Mouse (Mus musculus) neural tube, embryonic 12.5 days (tissue): ENCODE measurements at regions not wholly inside any gene's neighbourhood (a gene's known extent, or its start where the extent isn't known, plus 50 kb on each side); places are given as distances from the start of the nearest gene placed in this dataset.

Source experiments
- ATAC-seq: fragments of 200-750 bp; cut with Nextera tagmentation; 2 replicates; pipeline ENCODE4 v1.8.0; 2017; ENCODE audit warnings: low read depth, mild to moderate bottlenecking, moderate TSS enrichment, moderate library complexity; ENCODE audit not compliant: low FRiP score
- H3K27ac ChIP-seq: fragments of 300-500 bp; sonication (generic); 2 replicates; pipeline ENCODE4 v1.5.1; 2016
- H3K27me3 ChIP-seq: fragments of 300-500 bp; sonication (generic); replicated peaks from 2 replicates; pipeline ENCODE4 v1.6.1; 2016; ENCODE audit warnings: mild to moderate bottlenecking
- H3K36me3 ChIP-seq: fragments of 300-500 bp; sonication (generic); 2 replicates; pipeline ENCODE4 v1.6.1; 2016; ENCODE audit warnings: mild to moderate bottlenecking
- H3K4me1 ChIP-seq: fragments of 300-500 bp; sonication (generic); 2 replicates; pipeline ENCODE4 v1.6.1; 2016
- H3K4me2 ChIP-seq: fragments of 300-500 bp; sonication (generic); replicated peaks from 2 replicates; pipeline ENCODE4 v1.6.1; 2016; ENCODE audit warnings: mild to moderate bottlenecking
- H3K4me3 ChIP-seq: fragments of 300-500 bp; sonication (generic); 2 replicates; pipeline ENCODE4 v1.5.1; 2016
- H3K9ac ChIP-seq: fragments of 300-500 bp; sonication (generic); 2 replicates; pipeline ENCODE4 v1.6.1; 2016; ENCODE audit warnings: mild to moderate bottlenecking
- H3K9me3 ChIP-seq: fragments of 300-500 bp; sonication (generic); 2 replicates; pipeline ENCODE4 v1.6.1; 2016; ENCODE audit warnings: mild to moderate bottlenecking
- WGBS: fragments of 180-500 bp; shearing (Covaris S2); methylation state at CpG from one replicate; pipeline ENCODE4 v1.1.7; 2016; 5-methylcytosine and 5-hydroxymethylcytosine counted together

- Histone ChIP-seq H3K36me3 (no peaks in the 10 kb centered on the region), H3K4me1 (no peaks in the 10 kb centered on the region), H3K27me3 (no peaks in the 10 kb centered on the region), H3K4me2 (no peak overlapping the region), H3K9ac (no peak overlapping the region), H3K4me3 (no peak overlapping the region), H3K27ac (no peak overlapping the region), H3K9me3 (no peaks in the 10 kb centered on the region)
- ATAC-seq: peak; percentile 33; the same call in 1 of the 2 replicates
- WGBS: 58% methylated on average over 5 of the region's 5 CpGs
These were observed 296.5 kb downstream of the Rps29 start for GRCm38 (mm10) chr12:68862313-68862990.

GRCm38 (mm10) chr12:68860332-68860731 lies 298.7 kb downstream of the Rps29 start:
- Histone ChIP-seq H3K4me3 (no peak overlapping the region), H3K9ac (no peak overlapping the region), H3K4me2 (no peak overlapping the region), H3K27me3 (no peaks in the 10 kb centered on the region), H3K27ac (no peak overlapping the region), H3K36me3 (no peaks in the 10 kb centered on the region), H3K9me3 (no peaks in the 10 kb centered on the region), H3K4me1 (no peaks in the 10 kb centered on the region)
- WGBS: 69% methylated on average over 2 of the region's 2 CpGs
- ATAC-seq: no peak

GRCm38 (mm10) chr12:68849616-68850140 lies 309.3 kb downstream of the Rps29 start:
- Histone ChIP-seq H3K9ac (no peak overlapping the region), H3K4me1 (no peaks in the 10 kb centered on the region), H3K4me3 (no peak overlapping the region), H3K9me3 (no peaks in the 10 kb centered on the region), H3K36me3 (no peaks in the 10 kb centered on the region), H3K4me2 (no peak overlapping the region), H3K27me3 (no peaks in the 10 kb centered on the region), H3K27ac (no peak overlapping the region)
- no peak for ATAC-seq
- WGBS: 82% methylated on average over 9 of the region's 9 CpGs

GRCm38 (mm10) chr12:68840815-68841214 lies 318.2 kb downstream of the Rps29 start:
- Histone ChIP-seq H3K27me3 (no peaks in the 10 kb centered on the region), H3K4me2 (no peak overlapping the region), H3K4me3 (no peak overlapping the region), H3K27ac (no peak overlapping the region), H3K9me3 (no peaks in the 10 kb centered on the region), H3K9ac (no peak overlapping the region), H3K4me1 (no peaks in the 10 kb centered on the region), H3K36me3 (no peaks in the 10 kb centered on the region)
- no peak for ATAC-seq
- WGBS: 94% methylated on average over 8 of the region's 8 CpGs

GRCm38 (mm10) chr12:68840156-68840555 lies 318.8 kb downstream of the Rps29 start:
- Histone ChIP-seq H3K9me3 (no peaks in the 10 kb centered on the region), H3K4me3 (no peak overlapping the region), H3K4me1 (no peaks in the 10 kb centered on the region), H3K4me2 (no peak overlapping the region), H3K27me3 (no peaks in the 10 kb centered on the region), H3K27ac (no peak overlapping the region), H3K9ac (no peak overlapping the region), H3K36me3 (no peaks in the 10 kb centered on the region)
- WGBS: 97% methylated on average over 2 of the region's 2 CpGs
- no peak for ATAC-seq

GRCm38 (mm10) chr12:68836023-68836422 lies 323.0 kb downstream of the Rps29 start:
- no peak overlapping the region for H3K9ac ChIP-seq
- WGBS: 90% methylated on average over 3 of the region's 3 CpGs
- no peak overlapping the region for H3K27ac ChIP-seq
- H3K4me2 ChIP-seq: no peak overlapping the region
- H3K36me3 ChIP-seq: no peaks in the 10 kb centered on the region
- H3K27me3 ChIP-seq: no peaks in the 10 kb centered on the region
- no peaks in the 10 kb centered on the region for H3K4me1 ChIP-seq
- ATAC-seq: no peak
- no peaks in the 10 kb centered on the region for H3K9me3 ChIP-seq
- no peak overlapping the region for H3K4me3 ChIP-seq

- Histone ChIP-seq H3K4me3 (no peak overlapping the region), H3K9me3 (no peaks in the 10 kb centered on the region), H3K27me3 (no peaks in the 10 kb centered on the region), H3K36me3 (no peaks in the 10 kb centered on the region), H3K27ac (no peak overlapping the region), H3K4me2 (no peak overlapping the region), H3K9ac (no peak overlapping the region), H3K4me1 (no peaks in the 10 kb centered on the region)
- no peak for ATAC-seq
- 78% methylated on average over 3 of the region's 4 CpGs for WGBS
These were observed 325.1 kb downstream of the Rps29 start for GRCm38 (mm10) chr12:68833914-68834313.

- Histone ChIP-seq H3K9ac (no peak overlapping the region), H3K36me3 (no peaks in the 10 kb centered on the region), H3K4me1 (no peaks in the 10 kb centered on the region), H3K4me3 (no peak overlapping the region), H3K4me2 (no peak overlapping the region), H3K9me3 (no peaks in the 10 kb centered on the region), H3K27ac (no peak overlapping the region), H3K27me3 (no peaks in the 10 kb centered on the region)
- 83% methylated on average over 3 of the region's 3 CpGs for WGBS
- no peak for ATAC-seq
These were observed 329.6 kb downstream of the Rps29 start for GRCm38 (mm10) chr12:68829404-68829803.

GRCm38 (mm10) chr12:68827549-68828249 lies 331.3 kb downstream of the Rps29 start:
- Histone ChIP-seq H3K9me3 (no peaks in the 10 kb centered on the region), H3K4me2 (no peak overlapping the region), H3K27ac (no peak overlapping the region), H3K36me3 (no peaks in the 10 kb centered on the region), H3K9ac (no peak overlapping the region), H3K27me3 (no peaks in the 10 kb centered on the region), H3K4me1 (no peaks in the 10 kb centered on the region), H3K4me3 (no peak overlapping the region)
- no peak for ATAC-seq
- WGBS: 69% methylated on average over 9 of the region's 9 CpGs

- Histone ChIP-seq H3K4me3 (no peak overlapping the region), H3K9me3 (no peaks in the 10 kb centered on the region), H3K27me3 (no peaks in the 10 kb centered on the region), H3K9ac (no peak overlapping the region), H3K4me1 (no peaks in the 10 kb centered on the region), H3K4me2 (no peak overlapping the region), H3K27ac (no peak overlapping the region), H3K36me3 (no peaks in the 10 kb centered on the region)
- 91% methylated on average over 5 of the region's 5 CpGs for WGBS
- no peak for ATAC-seq
These were observed 364.6 kb downstream of the Rps29 start for GRCm38 (mm10) chr12:68794396-68794795.

- Histone ChIP-seq H3K27me3 (no peaks in the 10 kb centered on the region), H3K4me2 (no peak overlapping the region), H3K36me3 (no peaks in the 10 kb centered on the region), H3K4me1 (no peaks in the 10 kb centered on the region), H3K9ac (no peak overlapping the region), H3K9me3 (no peaks in the 10 kb centered on the region), H3K4me3 (no peak overlapping the region), H3K27ac (no peak overlapping the region)
- 93% methylated on average over 4 of the region's 4 CpGs for WGBS
- ATAC-seq: no peak
These were observed 375.4 kb downstream of the Rps29 start for GRCm38 (mm10) chr12:68783636-68784035.

- no peak overlapping the region for H3K27ac ChIP-seq
- H3K36me3 ChIP-seq: no peaks in the 10 kb centered on the region
- WGBS: 71% methylated on average over 2 of the region's 2 CpGs
- no peak for ATAC-seq
- H3K9ac ChIP-seq: no peak overlapping the region
- H3K9me3 ChIP-seq: no peaks in the 10 kb centered on the region
- H3K27me3 ChIP-seq: no peaks in the 10 kb centered on the region
- H3K4me2 ChIP-seq: no peak overlapping the region
- no peak overlapping the region for H3K4me3 ChIP-seq
- H3K4me1 ChIP-seq: no peaks in the 10 kb centered on the region
These were observed 383.5 kb downstream of the Rps29 start for GRCm38 (mm10) chr12:68775503-68775902.

- Histone ChIP-seq H3K9ac (no peak overlapping the region), H3K4me2 (no peak overlapping the region), H3K4me1 (no peaks in the 10 kb centered on the region), H3K4me3 (no peak overlapping the region), H3K27ac (no peak overlapping the region), H3K9me3 (no peaks in the 10 kb centered on the region), H3K36me3 (no peaks in the 10 kb centered on the region), H3K27me3 (no peaks in the 10 kb centered on the region)
- 93% methylated on average over 8 of the region's 8 CpGs for WGBS
- ATAC-seq: no peak
These were observed 384.2 kb downstream of the Rps29 start for GRCm38 (mm10) chr12:68774800-68775199.
